Mouse (Mus musculus): ENCODE results near the gene Zfp239.
A peak's percentile ranks its signal among the peaks of the same experiment; 100 is the strongest.
"Not testable (repeated sequence)": the region's sequence is repeated elsewhere in the genome, so short reads cannot be mapped to it uniquely, and the experiment has no call there.

Zfp239 gene

GRCm38 (mm10) chr6:117861848-117862247, at the start of gene Zfp239:
Gene Zfp239 (plus strand): TSS chr6:117862100.
- DNase-seq = no peak

GRCm38 (mm10) chr6:117814681-117815080, 47.2 kb upstream of the Zfp239 start:
- no peak for DNase-seq

GRCm38 (mm10) chr6:117817108-117817541, 44.8 kb upstream of the Zfp239 start:
- no peak for DNase-seq

GRCm38 (mm10) chr6:117820327-117820726, 41.6 kb upstream of the Zfp239 start:
- DNase-seq = no peak

GRCm38 (mm10) chr6:117825369-117825768, 36.5 kb upstream of the Zfp239 start:
- DNase-seq = no peak

GRCm38 (mm10) chr6:117828273-117828672, 33.6 kb upstream of the Zfp239 start:
- no peak for DNase-seq

- DNase-seq = peak; percentile 86 to 88
Observed at GRCm38 (mm10) chr6:117840686-117841510, 21.0 kb upstream of the Zfp239 start, which contains the start of gene Zfp637. Gene Zfp637 (plus strand): TSS chr6:117841180.

- DNase-seq = no peak
Observed at GRCm38 (mm10) chr6:117841511-117841955, 20.4 kb upstream of the Zfp239 start.

- no peak for DNase-seq
Observed at GRCm38 (mm10) chr6:117844597-117844996, 17.3 kb upstream of the Zfp239 start.

GRCm38 (mm10) chr6:117846671-117847070, 15.2 kb upstream of the Zfp239 start:
- not testable (repeated sequence) for DNase-seq

GRCm38 (mm10) chr6:117847772-117848171, 14.1 kb upstream of the Zfp239 start:
- DNase-seq = no peak

- DNase-seq = no peak
Observed at GRCm38 (mm10) chr6:117848577-117848976, 13.3 kb upstream of the Zfp239 start.

GRCm38 (mm10) chr6:117851747-117852146, 10.2 kb upstream of the Zfp239 start:
- no peak for DNase-seq

GRCm38 (mm10) chr6:117857990-117858389, 3.9 kb upstream of the Zfp239 start:
- no peak for DNase-seq

- no peak for DNase-seq
Observed at GRCm38 (mm10) chr6:117862465-117862864, 565 bp downstream of the Zfp239 start.

- peak; percentile 39 to 50 for DNase-seq
Observed at GRCm38 (mm10) chr6:117862899-117863620, 1.2 kb downstream of the Zfp239 start.

GRCm38 (mm10) chr6:117863751-117864150, 1.9 kb downstream of the Zfp239 start:
- no peak for DNase-seq

- DNase-seq = no peak
Observed at GRCm38 (mm10) chr6:117868187-117868586, 6.3 kb downstream of the Zfp239 start.

- no peak for DNase-seq
Observed at GRCm38 (mm10) chr6:117871034-117871433, 9.1 kb downstream of the Zfp239 start.

GRCm38 (mm10) chr6:117873450-117873849, 11.6 kb downstream of the Zfp239 start:
- not testable (repeated sequence) for DNase-seq

GRCm38 (mm10) chr6:117874621-117875281, 12.9 kb downstream of the Zfp239 start:
- DNase-seq = no peak

- DNase-seq = peak; percentile 78 to 88
Observed at GRCm38 (mm10) chr6:117878700-117879407, 17.0 kb downstream of the Zfp239 start.
